Mouse (Mus musculus) myocyte (in vitro differentiated cells): ENCODE results near the gene Gm2056. TPM values are rescaled to one million over a fixed set of nuclear protein-coding genes. Genes with fewer than 3 reads are reported as not detected.
"Not testable (repeated sequence)": the region's sequence is repeated elsewhere in the genome, so short reads cannot be mapped to it uniquely, and the experiment has no call there.

Experiments used
- H3K27me3 ChIP-seq: one replicate; pipeline ENCODE4 v1.6.1; 2011; ENCODE audit not compliant: control insufficient read depth, insufficient read depth, insufficient read length
- H3K36me3 ChIP-seq: one replicate; pipeline ENCODE4 v1.6.1; 2011; ENCODE audit not compliant: control insufficient read depth, insufficient read depth
- H3K4me2 ChIP-seq: one replicate; pipeline ENCODE4 v1.6.1; 2011; ENCODE audit warnings: low read depth, control low read depth
- H3K4me3 ChIP-seq: one replicate; pipeline ENCODE4 v1.5.1; 2011; ENCODE audit warnings: mild to moderate bottlenecking, control low read depth, moderate library complexity
- H3K79me2 ChIP-seq: one replicate; pipeline ENCODE4 v1.6.1; 2011; ENCODE audit not compliant: control insufficient read depth, insufficient read depth
- H3ac ChIP-seq: one replicate; pipeline ENCODE4 v1.6.1; 2011; ENCODE audit not compliant: control insufficient read depth, insufficient read length
- polyA plus RNA-seq: library from polyadenylated mRNA; unstranded; fragments of >200 nt; fragmentation: generic; extraction: Trizol; gene quantifications from one replicate; pipeline ENCODE4 v1.2.1, GENCODE M21; 2012; ENCODE audit warnings: missing spikeins

Gene Gm2056
- 0.14 TPM for polyA plus RNA-seq

DNA sequence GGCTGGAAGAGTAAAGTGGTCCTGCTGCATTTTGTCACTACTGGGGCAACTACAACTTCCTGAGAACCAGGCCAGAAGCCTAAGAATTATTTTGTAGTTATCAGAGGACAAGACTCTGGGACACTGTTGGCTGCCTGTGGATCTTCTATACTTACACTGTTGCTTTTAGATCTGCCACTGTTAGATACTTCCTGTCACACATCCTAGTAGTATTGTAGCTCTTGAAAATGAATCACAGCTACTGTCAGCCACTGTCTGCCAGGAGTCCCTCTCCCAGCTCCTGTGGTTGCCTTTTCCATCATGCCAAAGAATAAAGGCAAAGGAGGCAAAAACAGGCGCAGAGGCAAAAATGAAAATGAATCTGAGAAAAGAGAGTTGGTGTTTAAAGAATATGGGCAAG is at the start of gene Gm2056:
Gene Gm2056 (plus strand): TSS at position 301 of the 400 bp plus-strand sequence.
- H3ac ChIP-seq, H3K27me3 ChIP-seq, H3K4me2 ChIP-seq, H3K36me3 ChIP-seq, H3K4me3 ChIP-seq, H3K79me2 ChIP-seq: not testable (repeated sequence)

DNA sequence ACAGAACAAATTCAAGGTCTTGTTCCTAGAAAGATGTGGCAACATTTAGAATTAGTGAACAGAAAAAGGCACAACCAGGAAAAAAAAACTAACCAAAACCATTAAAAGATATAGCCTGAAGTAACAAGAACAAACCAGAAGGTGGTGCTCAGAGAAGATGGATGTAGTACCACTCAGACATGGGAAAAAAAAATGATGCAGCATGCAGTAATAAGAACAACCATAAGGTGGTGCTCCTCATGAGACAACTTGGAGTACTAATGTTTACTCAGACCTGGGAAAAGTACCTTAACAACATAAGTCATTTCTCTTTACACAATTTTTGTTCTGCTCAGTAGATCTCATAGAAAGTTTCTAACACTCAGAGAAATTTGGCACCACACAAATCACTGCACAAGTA is 42.8 kb upstream of the Gm2056 start:
- H3K4me3 ChIP-seq, H3K27me3 ChIP-seq, H3K4me2 ChIP-seq, H3ac ChIP-seq, H3K79me2 ChIP-seq, H3K36me3 ChIP-seq: not testable (repeated sequence)

DNA sequence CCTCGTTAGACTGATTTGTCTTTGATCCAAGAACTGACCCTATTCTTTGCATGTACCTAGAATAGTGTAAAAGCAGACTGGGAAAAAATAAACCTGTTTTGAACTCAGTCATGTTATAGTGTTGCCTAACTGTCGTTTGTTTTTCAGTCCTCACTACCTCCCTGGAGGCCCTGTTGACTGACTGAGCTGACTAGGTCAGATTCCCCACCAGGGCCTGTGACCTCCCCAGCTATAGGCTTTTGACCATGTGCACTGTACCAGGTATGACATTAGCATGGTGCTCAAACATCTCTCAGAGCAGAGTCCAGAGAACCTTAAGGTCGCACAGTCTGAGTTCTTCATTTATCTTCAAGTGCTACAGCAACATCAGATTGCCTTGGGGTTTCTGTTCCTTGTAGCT is 22.7 kb upstream of the Gm2056 start:
- H3ac ChIP-seq, H3K36me3 ChIP-seq, H3K79me2 ChIP-seq, H3K27me3 ChIP-seq, H3K4me3 ChIP-seq, H3K4me2 ChIP-seq: not testable (repeated sequence)

DNA sequence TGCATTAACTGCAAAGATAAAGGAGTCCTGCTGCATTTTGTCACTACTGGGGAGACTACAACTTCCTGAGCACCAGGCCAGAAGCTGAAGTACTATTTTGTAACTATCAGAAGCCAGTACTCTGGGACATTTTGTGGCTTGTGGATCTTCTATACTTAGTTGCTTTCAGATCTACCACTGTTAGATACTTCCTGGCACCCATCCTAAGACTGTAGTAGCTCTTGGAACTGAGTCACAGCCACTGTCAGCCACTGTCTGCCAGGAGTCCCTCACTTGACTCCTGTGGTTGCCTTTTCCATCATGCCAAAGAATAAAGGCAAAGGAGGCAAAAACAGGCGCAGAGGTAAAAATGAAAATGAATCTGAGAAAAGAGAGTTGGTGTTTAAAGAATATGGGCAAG is 15.3 kb upstream of the Gm2056 start, which contains the start of gene Gm2075:
Gene Gm2075 (plus strand): TSS at position 301 of the 400 bp plus-strand sequence.
- H3K4me2 ChIP-seq, H3K79me2 ChIP-seq, H3K36me3 ChIP-seq, H3K27me3 ChIP-seq, H3ac ChIP-seq, H3K4me3 ChIP-seq: not testable (repeated sequence)

DNA sequence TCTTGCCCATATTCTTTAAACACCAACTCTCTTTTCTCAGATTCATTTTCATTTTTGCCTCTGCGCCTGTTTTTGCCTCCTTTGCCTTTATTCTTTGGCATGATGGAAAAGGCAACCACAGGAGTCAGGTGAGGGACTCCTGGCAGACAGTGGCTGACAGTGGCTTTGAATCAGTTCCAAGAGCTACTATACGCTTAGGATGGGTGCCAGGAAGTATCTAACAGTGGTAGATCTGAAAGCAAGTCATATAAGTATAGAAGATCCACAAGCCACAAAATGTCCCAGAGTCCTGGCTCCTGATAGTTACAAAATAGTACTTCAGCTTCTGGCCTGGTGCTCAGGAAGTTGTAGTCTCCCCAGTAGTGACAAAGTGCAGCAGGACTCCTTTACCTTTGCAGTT is 8.1 kb upstream of the Gm2056 start, which contains the start of gene Gm6803:
Gene Gm6803 (minus strand): TSS at position 101 of the 400 bp plus-strand sequence.
- H3K79me2 ChIP-seq, H3ac ChIP-seq, H3K36me3 ChIP-seq, H3K4me2 ChIP-seq, H3K27me3 ChIP-seq, H3K4me3 ChIP-seq: not testable (repeated sequence)

DNA sequence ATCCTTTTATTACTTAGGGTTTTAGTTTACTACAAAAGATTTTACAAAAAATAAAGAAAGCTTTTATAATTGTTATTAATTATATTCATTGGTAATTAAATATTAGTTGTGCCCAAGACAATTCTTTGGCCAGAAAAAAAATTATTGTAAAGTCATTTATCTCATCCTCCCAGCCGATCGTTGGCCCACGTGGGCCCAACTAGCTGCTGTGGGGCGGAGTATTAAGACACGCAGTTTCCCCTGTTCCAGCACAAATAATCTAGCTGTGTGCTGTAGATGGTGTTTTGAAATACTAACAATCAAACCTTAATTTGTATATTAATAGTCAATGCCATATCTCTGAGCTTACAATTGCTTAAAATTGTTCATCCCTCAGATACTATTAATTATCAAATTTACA is 5.4 kb downstream of the Gm2056 start:
- not testable (repeated sequence) for H3K36me3 ChIP-seq, H3K79me2 ChIP-seq, H3K27me3 ChIP-seq, H3ac ChIP-seq, H3K4me2 ChIP-seq, H3K4me3 ChIP-seq

GRCm38 (mm10) chr12:88039062-88039461 is 12.3 kb downstream of the Gm2056 start:
- not testable (repeated sequence) for H3ac ChIP-seq, H3K36me3 ChIP-seq, H3K4me2 ChIP-seq, H3K27me3 ChIP-seq, H3K4me3 ChIP-seq, H3K79me2 ChIP-seq

DNA sequence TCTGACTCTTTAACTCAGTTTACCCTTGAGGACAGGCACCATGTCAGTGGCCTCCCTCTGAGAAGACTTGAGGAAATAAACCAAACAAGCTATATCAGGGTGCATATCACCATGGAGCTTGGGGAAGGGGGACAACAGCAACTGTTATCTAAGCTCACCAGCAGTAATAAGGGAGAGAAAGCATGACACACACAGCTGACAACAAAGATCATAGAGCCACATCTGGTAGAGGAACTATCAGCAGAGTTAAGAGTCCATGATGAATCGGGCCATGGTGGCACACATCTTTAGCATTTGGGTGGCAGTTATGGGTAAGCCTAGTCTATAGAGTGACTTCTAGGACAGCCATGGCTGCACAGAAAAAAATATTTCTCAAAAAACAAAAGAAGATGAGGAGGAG is 12.9 kb downstream of the Gm2056 start:
- not testable (repeated sequence) for H3K4me2 ChIP-seq, H3K79me2 ChIP-seq, H3K36me3 ChIP-seq, H3K4me3 ChIP-seq, H3ac ChIP-seq, H3K27me3 ChIP-seq

GRCm38 (mm10) chr12:88045226-88045625 is 18.4 kb downstream of the Gm2056 start:
- not testable (repeated sequence) for H3K4me3 ChIP-seq, H3ac ChIP-seq, H3K4me2 ChIP-seq, H3K27me3 ChIP-seq, H3K79me2 ChIP-seq, H3K36me3 ChIP-seq

Other genes with a start within 250 kb of the Gm2056 start
- gene Gm21936, start 231.5 kb upstream of the Gm2056 start, polyA plus RNA-seq: 0.16 TPM
- gene BB287469, start 210.4 kb upstream of the Gm2056 start, polyA plus RNA-seq: not detected
- 0.88 TPM for gene Gm2001, start 184.7 kb upstream of the Gm2056 start, polyA plus RNA-seq
- 0.23 TPM for gene Gm2016, start 152.9 kb upstream of the Gm2056 start, polyA plus RNA-seq
- gene Gm2022, start 131.6 kb upstream of the Gm2056 start, polyA plus RNA-seq: not detected
- gene Gm2035, start 107.1 kb upstream of the Gm2056 start, polyA plus RNA-seq: not detected
- 0.16 TPM for gene Gm2042, start 72.9 kb upstream of the Gm2056 start, polyA plus RNA-seq
- 0.17 TPM for gene Gm2075, start 15.2 kb upstream of the Gm2056 start, polyA plus RNA-seq
- gene Gm6803, start 8.2 kb upstream of the Gm2056 start, polyA plus RNA-seq: not detected
- gene Gm16368, start 56.7 kb downstream of the Gm2056 start, polyA plus RNA-seq: not detected
- 0.14 TPM for gene Gm10436, start 155.1 kb downstream of the Gm2056 start, polyA plus RNA-seq
- 4.4 TPM for gene Gm8332, start 223.1 kb downstream of the Gm2056 start, polyA plus RNA-seq
- gene Gm5662, start 247.5 kb downstream of the Gm2056 start, polyA plus RNA-seq: 1.2 TPM